Mouse (Mus musculus): ENCODE data around the gene Tox3.

Tox3 gene

DNA sequence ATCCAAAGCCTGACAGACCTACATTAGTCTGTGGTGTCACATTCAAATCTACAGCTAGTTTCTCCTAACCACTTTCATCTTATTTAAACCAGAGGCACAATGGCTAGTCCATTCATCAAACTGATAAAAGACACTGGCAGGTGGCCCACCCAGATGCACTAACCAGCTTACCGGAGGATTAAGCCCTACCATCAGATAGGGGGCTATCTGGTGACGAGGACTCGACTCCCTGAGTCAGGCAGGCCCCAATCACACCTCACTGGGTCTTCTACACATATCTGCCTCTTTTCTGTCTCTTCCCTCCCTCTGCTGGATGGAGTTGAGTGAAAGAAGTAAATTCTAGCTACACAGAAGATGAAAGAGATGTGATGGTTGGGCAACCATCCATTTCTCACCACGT lies 24.3 kb downstream of the Tox3 start:
- no peak for DNase-seq

DNA sequence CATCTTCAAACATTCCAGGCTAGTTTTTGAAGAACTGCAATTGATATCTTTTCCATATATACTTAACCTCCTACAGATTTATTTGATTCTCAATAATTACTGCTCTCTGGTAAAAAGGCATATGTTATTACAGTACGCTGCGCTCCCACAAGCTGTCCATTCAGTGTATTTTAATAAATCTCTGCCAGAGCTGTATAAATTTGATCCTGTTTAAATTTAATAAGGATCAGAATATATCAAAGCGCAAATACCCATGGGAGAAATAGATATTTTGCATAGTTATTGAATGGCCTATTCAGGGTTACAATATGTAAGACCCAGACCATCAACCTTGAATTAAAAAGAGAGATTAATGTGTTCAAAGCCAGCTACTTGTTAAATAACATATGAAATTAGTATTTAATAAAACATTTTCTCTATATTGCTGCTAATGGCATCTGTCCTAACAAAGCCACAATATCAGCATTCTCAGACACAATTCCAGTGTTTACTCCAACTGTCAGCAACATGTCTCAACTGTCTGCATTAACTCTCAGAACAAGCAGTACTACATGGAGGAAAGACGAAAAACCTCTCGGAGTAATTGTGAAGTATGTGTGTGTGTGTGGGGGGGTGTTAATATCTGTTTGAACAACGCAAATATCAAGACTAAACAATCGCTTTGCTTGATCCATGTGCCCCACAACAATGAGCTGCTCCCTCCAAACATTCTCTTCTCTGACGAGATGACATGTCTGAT lies 25.3 kb downstream of the Tox3 start:
- DNase-seq, result no peak

DNA sequence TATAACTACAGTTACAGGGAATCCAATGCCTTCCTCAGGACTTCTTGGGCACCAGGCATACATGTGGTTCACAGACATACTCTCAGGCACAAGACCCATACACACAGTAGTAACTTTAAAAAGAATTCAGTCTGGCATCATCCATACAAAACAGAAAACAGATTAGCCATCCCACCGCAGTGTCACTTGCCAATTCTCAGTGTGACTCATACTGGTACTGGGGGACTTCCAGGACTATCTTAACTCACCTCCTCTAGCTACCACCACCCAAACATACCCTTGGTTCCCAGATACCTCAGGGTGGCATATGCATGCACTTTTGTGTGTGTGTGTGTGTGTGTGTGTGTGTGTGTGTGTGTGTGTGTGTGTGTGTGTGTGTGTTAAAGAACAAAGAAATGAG lies 26.9 kb downstream of the Tox3 start:
- no peak for DNase-seq

DNA sequence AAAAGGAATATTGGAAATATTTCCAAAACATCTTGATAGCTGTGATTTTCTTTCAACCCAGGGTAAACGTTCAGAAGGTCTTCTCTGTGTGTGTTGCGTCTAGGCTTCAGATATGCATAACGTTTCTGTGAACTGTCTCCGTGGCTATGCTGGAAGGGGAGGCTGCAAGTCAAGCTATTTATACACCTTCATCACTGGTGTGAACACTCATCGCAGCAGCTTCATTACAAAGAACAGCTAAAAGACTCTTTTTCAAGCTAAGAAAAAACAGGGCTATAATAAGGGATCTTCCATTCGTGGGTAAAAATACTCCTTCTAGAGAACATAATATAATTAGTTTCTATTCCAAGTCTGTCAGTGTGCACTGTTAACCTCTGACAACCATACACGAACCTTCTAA lies 33.8 kb downstream of the Tox3 start:
- no peak for DNase-seq

DNA sequence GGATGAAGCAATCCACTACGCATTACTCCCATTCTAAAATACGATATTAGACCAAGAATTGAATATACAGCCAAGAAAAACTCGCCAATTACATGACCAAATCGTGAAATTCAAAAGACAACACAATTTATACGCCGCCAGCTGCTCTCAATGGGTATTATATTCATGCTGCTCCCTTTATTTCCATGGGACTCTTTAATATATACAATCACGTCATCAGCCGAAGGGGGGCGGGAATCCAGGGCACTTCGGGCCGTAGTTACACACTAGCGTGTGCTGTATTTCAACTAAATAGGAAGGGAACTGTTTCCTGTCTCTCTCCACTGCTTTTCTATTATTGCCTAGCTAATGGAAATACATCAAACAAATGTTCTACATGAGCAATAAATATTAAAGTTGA lies 45.2 kb downstream of the Tox3 start:
- DNase-seq, result peak; percentile 54

DNA sequence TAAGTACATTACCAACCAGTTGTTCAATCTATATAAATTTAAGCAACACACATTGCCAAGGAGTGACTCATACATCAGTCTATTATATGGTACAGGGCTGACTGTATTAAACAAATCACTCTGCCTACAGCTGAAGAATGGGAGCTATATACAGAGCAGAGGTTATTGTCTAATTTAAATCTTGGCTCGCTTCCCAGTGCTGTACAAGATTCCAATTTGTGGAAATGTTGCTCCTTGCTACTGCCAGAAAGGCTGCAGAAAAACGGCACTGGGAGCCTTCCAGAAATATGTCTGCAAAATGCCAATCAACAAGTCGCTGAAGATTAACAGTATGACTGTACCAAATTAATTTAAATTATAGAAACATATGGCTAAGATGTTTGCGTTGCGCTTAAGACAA lies 45.9 kb downstream of the Tox3 start:
- DNase-seq, result no peak

DNA sequence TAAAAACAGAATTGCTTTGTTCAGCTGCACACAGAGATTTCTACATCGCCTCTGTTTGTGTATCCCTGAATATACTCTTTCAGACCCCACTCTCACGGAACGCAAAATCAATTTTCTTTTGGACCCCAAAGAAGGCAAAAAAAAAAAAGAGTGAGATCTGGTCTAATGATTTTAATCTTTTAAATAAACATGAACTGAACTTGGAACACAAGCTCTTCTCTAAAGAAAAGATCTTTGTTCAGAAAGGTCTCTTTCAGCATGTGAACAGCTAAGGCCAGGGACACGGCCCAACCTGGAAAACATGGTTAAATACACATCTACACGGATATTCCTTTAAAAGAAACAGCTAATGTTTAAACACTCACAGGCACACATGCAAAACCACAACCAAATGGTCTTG lies 46.6 kb downstream of the Tox3 start:
- no peak for DNase-seq

DNA sequence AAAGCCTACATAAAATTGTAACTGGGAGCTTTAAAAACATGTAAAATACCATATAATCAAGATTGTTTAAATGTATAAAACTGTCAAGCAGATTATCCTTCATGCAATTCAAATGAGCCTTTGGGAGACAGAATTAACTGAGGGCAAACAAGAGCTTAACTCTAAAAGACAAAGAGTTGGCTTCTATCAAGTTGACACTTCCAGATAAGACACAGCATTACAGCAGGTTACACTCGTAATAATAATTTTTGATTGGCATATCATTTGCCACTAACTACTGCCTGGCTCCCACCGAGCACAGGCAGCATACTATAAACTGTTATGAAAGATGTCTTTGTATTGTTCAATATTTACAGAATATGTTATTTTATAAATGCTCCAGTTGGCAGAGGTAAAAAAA lies 47.2 kb downstream of the Tox3 start:
- no peak for DNase-seq

DNA sequence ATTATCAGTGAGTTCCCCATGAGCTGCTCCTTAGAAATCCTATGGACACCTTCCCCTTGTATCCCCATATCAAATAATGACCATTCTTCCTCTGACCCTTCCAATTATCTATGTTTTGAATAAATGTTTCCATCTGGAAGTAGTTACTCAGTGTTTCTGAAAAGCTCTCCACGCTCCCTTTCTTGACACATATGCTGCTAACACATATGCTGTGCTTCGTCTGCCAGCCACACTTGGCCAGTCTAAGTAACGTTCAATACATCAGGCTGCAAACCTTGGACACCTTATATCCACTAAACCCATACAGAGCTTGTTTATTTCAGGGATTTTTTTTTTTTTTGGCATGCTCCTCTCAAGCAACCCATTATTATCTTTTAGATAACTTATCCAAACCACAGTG lies 54.1 kb downstream of the Tox3 start:
- no peak for DNase-seq

DNA sequence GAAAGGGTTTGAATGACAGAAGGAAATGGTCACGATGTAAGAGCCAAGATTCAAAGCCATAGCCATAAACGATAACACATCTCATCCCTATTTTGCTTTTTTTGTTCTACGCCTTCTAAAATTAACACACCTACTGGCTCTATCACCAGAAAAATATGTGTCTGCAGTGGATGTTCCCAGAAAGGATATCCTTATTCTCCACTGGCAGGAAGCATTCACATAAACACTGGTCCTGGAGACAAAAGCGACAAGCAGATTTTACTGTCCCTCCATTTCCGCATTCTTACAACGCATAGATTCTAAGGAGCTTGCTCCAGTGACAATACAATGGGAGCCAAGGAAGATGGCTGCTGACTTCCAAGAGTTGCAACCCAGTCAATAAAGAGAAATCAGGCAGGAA lies 57.3 kb downstream of the Tox3 start:
- DNase-seq, result peak; percentile 15

DNA sequence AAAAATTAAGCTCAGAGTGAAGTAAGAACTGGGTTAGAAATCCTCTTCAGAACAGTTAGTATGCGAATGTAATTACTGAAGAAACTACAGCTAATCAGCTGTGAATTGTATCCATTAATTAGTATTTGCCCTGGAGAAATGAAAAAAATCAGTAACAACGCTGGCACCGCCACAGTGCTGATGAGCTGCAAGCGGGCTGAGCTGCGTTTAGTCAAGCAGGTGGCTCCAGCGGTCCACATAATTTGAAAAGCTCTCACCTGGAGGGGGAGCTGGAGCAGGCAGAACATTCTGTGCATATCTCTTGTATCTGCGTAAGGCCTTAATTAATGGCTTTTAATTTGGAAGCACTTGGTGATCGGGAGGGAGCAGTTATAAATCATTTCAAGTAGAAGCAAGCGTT lies 71.4 kb downstream of the Tox3 start:
- DNase-seq, result no peak

DNA sequence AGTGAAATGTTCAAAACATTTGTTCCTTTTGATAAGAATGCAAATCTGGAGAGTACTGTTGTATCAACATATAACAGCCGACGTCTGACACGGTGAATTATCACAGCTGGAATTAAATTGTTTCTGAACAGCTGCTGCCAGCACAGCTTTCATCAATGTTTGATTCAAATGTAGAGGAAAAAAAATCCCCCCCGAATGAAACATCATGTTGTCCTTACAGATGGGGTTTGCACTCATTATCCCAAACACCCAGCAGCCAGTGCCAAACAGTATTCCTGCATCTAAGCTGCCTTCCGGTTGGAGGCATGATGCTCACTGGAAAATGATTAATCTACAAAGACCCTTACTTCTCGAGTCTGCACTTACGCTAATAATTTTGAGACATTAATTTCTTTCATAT lies 75.0 kb downstream of the Tox3 start:
- DNase-seq, result no peak

DNA sequence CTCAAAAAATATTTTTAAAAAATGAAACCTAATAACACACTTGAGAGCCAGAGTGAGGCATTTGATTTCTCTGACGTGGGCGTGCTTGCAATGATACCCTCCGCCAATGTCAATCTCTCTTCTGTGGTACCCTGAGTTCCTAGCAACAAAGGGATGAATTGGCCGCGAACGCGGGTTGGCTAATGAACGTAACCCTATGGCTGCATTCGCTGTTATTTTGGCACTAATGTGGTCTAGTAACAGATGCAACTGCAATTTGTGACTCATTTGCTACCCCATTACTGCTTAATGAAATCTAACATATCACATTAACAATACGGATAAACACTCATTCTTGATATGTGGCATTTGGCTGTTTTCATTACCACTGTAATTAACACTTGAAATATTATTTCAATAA lies 76.2 kb downstream of the Tox3 start:
- no peak for DNase-seq

DNA sequence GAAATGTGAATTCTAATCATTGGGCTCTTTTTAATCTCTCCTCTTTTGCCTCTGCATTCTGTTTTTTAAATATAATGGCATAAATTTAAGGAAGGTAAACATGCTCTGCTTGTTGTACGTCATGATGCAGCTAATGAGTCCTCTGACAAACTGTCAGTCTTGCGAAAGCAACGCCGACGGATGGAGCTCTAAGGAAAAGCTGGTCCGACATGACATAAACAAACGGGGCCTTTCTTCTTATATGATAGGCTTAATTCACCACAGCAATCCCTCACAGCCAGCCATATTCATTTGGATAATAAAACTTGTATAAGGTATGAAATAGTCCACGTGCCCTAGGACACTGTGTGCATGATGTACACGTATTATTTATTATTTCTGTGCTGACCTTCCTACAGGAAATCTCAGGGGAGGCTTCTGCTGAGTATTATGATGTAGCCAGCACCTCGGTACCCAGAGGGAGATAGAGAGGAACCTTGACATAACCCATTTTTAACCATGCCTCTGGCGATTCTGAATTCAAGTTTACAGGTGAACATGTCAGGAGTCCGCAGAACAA lies 80.4 kb downstream of the Tox3 start:
- DNase-seq, result no peak

DNA sequence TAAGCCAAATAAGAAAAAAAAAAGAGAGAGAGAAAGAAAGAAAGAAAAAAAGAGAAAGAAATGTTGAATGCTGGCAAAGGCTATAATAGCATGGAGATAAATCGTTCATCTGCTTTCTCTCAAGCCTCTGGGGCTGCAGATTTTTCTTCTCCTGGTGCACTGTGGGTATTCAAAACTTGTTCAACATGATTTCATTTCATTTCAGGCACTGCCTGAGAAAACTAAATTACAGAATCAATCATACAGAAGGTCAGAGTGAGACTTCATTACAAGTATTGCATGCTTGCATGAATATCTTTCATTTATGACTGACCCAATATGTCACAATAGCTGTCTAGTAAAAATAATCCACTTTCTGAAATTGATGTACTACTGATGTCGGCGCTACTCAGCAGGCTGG lies 81.2 kb downstream of the Tox3 start:
- no peak for DNase-seq

DNA sequence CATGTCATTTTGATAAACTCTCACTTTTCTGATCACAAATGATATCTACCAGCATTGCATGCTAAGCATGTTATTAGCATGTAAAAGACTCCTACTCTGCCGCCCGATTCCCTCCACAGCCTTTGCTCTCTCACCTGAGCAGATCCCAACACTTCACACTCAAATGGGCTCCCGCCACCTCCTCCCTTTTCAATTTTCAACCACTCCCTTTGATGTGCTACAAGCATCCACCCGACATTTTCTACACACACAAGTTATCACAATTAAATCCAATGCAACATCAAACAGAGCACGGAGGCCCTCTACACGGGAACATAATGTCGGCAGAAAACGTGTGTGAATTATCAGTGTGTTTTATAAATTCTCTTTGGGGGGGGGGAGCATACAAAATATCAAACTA lies 81.9 kb downstream of the Tox3 start:
- DNase-seq, result no peak

DNA sequence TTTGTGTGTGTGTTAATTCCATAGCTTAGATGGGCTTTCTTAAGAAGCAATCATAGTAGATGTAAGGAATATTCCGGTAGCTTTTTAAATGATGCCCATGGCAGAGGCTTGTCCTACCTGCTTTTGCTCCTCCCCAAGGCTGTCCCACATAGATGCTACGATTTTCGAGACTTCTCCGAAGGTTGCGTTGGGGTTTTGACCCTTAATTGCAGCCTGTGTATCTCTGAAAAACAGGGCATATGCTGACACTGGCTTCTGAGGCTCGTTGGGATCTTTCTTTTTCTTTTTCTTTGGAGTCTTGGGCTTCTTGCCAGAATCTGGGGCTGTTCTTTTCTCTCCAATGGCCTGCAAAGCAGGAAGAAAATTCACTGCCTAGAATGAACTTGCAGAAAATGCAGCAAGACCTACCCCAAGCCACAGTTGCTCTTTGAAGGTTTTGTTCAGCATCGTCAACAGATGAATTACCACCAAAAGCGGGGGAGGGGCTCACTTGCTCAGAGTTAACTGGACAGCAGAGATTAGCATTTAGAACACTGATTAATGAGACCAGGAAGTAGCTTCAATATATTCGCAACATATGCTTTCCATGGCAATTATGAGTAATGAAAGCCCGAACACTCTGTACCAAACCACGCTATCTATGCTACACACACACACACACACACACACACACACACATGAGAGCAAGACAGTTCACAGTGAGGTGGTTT lies 93.8 kb downstream of the Tox3 start:
- DNase-seq, result no peak

DNA sequence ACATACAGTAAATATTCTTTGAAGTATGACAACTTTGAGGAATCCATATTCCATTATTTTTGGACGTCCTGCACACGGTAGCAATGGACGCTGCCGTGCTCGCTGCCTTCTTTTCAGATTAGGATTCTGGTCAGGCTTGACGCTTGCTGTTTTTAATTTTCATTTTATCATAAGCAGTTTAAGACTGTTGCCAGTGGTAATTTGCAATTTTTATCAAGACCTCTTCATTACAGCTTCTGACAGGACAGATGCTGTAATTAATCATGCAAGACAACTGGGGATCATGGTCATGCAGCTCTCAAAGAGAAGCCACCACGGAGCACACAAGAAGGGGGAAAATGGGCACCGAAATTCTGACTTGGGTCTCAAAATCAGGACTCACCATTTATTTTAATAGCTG lies 101.8 kb downstream of the Tox3 start:
- no peak for DNase-seq

DNA sequence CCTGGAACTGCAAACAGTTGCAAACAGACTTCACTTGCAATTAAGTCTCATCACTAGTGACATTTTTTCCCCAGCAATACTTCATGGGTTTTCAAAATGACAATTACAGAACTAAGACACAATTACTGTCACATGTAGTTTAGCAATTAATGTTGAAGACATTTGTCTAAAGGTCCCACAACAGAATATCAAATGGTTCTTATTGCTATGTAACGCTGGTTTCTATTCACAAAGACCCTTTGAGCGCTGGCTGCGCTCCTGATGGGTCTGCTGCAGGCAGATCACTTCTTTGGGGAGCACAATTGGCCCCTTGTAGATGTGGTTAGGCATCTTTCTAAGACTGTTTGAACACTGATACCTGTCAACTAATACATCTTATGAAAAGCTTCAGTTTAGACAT lies 102.3 kb downstream of the Tox3 start:
- DNase-seq, result no peak

DNA sequence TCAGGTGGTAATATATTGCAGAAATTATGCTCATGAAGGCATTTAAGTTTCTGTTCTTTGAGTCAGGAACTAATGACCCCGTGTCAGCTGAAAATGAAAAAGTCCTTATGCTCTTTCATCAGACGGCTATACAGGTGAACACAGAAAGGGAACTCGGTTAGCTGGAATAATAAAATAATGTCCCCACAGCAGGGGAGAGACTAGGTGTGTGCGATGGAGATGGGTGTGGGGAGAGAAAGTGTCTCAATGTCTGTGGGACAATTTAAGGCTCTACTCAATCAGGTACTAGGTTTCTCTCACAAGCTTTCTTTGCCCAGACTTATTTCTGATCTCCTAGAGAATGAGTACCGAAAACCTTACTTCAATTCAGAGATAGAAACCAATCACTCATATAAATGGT lies 103.0 kb downstream of the Tox3 start:
- no peak for DNase-seq

DNA sequence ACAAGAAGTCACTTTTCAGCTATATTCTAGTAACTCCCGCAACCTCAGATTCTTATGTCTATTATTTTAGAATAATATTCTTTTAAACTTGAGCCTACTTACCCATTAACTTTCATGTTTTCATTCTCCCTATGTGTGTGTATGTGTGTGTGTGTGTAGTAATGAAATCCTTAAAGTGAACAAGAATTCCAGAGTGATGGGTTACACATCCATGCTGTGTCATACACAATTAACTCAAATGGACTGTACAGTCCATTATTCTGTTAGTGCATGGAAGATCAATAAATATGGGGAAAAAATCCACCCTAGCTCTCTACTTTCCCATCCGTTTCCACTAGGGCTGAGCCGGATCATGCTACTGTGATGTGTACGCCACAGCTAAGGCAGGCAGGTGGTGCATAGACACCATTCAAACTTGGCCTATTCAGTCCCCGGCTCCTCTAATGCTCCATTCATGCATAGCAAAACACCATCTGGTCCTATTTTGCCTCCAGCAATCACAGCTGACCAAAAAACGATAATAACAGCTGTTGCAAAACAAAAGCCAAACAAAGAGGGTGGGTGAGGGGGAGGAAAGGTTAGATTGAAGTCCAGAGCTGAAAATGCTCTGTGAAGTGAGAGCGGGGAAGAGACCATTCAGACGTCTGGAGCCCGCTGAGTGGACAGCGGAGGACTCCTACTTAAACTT lies 103.5 kb downstream of the Tox3 start:
- DNase-seq, result no peak

DNA sequence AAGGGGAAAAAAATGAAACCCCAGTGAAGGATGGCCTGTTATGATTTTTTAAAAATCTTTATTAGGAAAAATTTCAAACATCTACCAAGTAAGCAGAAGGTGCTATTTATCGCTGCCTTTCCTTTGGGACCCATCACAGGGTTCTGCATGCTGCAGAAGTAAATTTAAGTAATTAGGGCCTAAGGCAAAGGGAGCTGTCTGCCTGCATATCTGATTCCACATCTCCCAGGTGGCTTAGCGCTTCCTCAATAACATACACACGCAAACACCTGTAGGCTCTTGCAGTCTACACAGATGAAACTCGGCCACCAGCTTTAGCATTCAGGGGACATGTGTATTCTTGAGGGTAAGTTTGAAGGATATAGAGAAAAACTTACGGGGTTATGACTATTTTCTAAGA lies 104.2 kb downstream of the Tox3 start:
- no peak for DNase-seq

DNA sequence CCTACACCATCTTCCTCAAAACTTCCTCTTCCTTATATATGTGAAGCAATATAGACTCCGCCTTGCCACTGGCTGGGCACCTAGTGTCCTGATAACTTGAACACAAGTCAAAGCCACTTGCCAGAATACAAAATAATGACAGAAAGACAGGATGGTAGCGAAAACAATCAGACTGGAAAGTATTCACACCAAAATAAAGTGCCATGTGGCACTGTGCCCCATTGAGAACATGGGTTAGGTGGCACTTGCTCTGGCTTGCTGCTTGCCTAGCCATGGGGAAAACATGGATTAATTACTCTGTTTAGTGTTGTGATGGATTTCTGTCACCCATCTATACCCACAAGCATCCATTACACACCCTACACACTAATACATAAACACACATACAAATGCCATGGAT lies 105.8 kb downstream of the Tox3 start:
- DNase-seq, result no peak

DNA sequence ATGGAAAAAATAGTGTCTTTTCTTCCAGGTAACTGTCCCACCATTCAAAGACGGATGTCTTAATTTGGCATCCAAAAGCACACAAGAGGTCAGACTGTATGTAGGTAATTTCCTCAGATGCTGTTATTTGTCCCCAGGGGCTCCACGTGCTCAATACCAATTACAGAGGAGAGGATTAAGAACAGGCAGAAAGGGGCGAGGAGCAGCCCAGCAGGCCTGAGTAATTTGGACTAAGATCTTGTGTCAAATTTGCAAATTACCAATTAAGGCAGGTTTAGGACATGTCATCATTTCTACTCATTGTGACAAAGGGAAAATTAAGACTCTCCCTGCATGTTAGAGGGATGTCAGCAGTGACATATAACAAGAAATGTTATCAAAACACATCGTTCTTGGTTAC lies 106.7 kb downstream of the Tox3 start:
- DNase-seq, result no peak

Data from lung, postnatal 36 days (tissue).